Mouse (Mus musculus) erythroblast, embryonic 14.5 days (primary cell): ENCODE measurements at regions not wholly inside any gene's neighbourhood (a gene's known extent, or its start where the extent isn't known, plus 50 kb on each side); places are given as distances from the start of the nearest gene placed in this dataset.

Experiments
- GATA1 ChIP-seq: IDR thresholded peaks from 2 replicates; pipeline ENCODE4 v1.6.1; 2012; ENCODE audit warnings: low read length, inconsistent platforms, mixed read lengths
- TAL1 ChIP-seq: IDR thresholded peaks from 3 replicates; pipeline ENCODE4 v1.6.1; 2012; ENCODE audit warnings: low read length, inconsistent platforms, mixed read lengths

- TF ChIP-seq TAL1 (no peak), GATA1 (no peak)
Observed at GRCm38 (mm10) chr6:99898077-99898476, 171.9 kb upstream of the Prok2 start.
